Mouse (Mus musculus): ENCODE data around the gene Os9. TPM values are rescaled to one million over a fixed set of nuclear protein-coding genes. Genes with fewer than 3 reads are reported as not detected.
A peak's percentile ranks its signal among the peaks of the same experiment; 100 is the strongest.
"Not testable (repeated sequence)": the region's sequence is repeated elsewhere in the genome, so short reads cannot be mapped to it uniquely, and the experiment has no call there.

Gene Os9
- total RNA-seq, 2 experiments from 2014 or later: 29.4 to 33.9 TPM

DNA sequence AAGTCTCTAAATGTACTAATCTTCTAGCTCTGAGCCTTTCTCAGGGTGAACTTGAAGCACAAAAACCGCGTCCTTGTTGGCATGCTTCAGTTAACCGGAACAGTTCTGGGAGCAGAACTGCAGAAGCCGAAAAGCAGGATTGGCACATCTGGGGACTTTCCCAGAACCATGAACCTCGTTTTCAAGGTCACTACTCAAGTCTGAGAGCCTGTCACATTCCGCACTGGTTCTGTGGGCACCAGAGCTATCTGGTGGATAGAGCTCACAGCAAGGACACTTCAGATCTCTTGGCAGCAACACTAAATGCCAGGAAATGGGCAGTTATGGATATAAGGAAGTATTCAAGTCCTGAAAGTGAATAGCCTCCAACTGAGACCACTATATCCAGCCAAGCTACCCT lies 26.2 kb upstream of the Os9 start:
- no peak for DNase-seq

DNA sequence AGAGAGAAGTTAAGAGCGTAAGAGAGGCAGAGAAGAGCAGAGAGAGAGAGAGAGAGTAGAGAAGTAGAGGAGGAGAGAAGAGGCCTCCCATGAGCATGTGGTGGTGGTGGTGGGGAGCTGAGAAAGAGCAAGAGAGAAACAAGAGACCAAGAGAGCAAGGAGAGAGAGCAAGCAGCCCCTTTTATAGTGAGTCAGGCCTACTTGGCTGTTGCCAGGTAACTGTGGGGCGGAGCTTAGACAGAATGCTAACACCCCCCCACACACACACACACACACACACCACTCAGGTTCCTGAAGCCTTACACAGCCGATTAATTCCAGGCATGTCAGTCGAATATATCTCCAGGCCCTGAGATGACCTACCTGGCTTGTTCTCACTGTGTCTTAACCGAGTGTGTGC lies 24.4 kb upstream of the Os9 start:
- no peak for DNase-seq

DNA sequence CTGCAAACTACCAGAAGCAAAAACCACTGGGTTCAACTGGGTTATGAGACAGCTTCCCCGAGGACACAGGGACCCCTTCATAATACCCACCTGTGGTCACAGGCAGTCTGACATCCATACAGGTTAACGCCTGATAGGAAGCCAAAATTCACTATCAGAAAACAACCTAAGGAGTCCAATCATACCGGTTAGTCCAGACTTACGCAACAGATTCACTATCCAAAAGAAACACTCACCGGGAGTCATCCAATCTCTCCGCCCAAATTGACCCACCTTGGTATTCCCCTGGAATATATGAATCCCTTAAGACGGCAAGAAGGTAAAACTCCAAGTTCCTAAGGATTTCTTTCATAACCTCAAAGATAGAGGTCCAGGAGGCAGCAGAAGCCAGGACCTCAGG lies 23.6 kb upstream of the Os9 start:
- no peak for DNase-seq

DNA sequence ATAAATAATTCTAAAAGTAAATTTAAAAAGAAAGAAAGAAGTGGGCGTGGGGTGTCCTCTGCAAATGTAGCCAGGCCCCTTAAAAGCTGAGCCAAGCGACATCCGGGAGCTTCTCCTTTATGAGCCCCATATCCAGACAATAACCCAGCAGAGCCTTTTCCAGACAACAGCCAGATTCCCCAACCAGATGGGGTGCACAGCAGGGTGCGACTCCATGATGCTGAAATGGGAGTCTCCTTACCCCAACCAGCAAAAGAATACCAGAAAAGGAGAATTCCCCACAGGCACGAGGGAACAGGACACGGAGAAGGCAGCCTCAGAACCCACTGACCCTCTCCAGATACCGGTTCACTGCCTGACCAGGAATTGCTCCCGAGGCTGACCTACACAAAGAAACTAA lies 22.3 kb upstream of the Os9 start:
- DNase-seq: no peak

DNA sequence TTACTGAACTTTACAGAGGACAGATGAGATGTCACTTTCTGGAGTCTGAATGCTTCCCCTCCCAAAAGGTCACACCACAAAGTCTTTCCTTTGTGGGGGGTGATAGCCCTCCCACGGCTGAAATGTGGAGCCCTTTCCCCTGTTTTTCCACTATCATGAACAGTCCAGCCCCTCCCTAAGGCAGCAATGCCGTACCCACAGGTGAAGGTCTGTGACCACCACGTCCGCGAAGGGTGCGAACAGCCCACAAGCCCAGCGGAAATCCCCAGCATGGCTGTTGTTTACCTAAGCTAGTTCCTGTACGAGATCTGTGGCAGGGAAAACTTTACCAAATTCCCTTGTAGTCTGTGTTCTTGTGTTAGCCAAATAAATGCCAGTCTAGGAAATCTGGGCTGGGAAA lies 20.6 kb upstream of the Os9 start:
- DNase-seq: no peak

DNA sequence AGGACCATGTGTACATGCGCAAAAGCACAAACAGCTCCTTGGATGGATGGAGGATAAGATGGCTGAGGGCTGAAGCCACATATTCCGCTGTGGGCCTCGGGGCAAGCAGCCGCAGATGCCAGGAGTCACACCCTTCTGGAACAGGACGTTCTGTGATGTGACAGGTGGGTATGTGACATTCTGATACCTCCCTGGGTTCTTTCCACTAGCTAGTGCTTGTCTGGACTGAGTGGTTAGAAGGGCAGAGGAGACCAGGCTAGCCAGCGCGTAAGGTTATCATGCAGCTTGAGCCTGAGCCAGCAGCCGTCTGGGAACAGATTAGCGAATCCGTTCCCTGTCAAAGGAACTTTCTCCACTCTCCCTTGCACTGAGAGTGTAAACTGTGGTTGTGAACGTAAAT lies 20.0 kb upstream of the Os9 start:
- DNase-seq: no peak

DNA sequence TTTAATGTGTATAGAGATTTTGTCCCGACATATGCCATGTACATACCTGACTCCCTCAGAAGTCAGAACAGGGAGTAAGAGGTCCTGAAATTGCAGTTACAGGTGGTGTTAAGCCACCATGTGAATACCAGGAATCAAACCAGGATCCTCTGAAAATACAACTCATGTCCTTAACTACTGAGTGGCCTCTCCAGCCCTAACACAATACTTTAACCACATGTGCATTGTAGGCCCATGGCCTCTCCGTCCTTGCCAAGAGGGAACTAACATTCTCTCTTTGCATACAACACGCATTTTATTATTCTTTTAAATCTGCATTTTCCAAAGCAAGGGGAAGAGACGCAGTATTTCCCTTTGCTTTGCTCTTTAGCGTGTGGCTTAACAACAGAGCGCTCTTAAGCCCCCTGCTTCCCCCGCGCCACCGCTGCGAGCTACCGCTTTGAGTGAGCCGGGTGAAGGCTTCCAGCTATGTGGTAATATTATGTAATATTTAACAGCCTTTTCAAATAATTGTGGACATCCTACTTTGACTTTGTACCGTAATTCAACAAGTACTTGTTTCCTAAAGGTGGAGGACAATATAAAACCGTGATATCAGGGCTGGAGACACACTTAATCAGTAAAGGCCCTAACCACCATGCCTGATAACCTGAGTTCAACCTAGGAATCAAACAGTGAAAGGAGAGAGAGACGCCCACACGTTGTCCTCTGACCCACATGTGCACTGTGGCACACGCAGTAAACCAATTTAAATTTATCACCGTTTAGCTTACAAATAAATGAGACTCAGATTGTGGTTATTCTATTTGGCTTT lies 17.6 kb upstream of the Os9 start:
- no peak for DNase-seq

DNA sequence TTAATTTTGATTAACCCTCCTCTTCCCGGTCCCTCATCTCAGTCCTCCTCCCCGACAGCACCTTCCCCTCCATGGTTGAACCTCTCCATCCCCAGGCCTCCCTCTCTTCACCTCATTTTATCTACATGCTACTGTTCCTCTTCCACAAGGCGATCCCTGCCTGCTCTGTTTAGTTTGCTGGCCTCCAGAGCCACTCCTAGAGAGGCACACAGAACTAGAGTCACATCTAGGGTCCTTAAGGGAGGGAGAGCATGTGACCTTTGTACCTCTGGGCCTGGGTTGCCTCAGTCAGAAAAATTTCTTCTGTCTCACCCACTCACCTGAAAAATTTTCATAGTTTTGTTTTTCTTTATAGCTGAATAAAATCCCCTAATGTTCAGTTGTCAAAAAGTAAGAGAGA lies 17.0 kb upstream of the Os9 start:
- DNase-seq: no peak

DNA sequence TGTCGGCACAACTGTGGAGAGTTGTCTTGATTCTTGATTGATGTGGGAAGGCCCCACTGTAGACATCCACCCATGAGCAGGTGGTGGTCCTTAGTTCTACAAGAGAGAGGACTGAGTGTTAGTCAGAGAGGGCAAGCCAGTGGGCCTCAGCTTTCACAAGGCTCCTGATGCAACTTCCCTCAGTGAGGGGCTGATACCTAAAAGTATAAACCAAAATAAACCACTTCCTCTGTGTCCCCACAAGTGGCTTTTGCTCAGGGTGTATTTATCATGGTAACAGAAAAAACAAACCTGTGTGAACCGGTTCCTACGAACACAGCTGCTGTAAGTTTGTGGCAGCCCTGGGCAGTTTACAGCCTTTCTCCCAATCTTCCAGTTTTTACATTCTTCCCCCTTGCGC lies 15.6 kb upstream of the Os9 start:
- DNase-seq: no peak

DNA sequence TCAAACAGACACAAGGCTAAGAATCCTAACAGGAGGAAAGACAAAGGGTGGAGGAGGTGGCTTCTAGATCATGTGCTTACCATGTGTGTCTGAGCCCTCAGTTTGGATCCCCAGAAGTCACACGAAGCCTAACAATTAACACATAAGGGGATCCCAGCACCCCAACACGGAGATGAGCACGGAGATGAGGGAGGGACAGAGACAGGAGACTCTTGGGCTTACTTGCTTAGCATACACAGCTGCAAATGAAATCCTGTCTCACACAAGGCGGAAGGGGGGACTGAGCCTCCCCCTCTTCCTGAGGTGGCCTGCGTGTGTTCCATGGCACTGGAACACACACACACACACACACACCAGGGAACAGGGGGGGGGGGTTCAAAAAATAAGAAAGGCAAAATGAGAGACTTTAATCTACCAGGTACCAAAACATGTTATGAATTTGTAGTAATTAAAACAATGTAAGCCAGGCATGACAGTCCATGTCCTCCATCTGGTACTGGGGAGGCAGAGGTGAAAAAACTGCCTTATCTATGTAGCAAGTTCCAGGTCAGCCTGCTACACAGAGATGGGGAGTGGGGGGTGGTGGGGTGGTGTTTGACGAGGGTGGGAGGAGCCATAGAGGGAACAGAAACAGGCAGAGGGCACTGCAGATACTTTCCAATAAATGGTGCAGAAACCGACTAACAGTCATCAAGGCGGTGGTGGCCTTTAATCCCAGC lies 14.3 kb upstream of the Os9 start:
- no peak for DNase-seq

DNA sequence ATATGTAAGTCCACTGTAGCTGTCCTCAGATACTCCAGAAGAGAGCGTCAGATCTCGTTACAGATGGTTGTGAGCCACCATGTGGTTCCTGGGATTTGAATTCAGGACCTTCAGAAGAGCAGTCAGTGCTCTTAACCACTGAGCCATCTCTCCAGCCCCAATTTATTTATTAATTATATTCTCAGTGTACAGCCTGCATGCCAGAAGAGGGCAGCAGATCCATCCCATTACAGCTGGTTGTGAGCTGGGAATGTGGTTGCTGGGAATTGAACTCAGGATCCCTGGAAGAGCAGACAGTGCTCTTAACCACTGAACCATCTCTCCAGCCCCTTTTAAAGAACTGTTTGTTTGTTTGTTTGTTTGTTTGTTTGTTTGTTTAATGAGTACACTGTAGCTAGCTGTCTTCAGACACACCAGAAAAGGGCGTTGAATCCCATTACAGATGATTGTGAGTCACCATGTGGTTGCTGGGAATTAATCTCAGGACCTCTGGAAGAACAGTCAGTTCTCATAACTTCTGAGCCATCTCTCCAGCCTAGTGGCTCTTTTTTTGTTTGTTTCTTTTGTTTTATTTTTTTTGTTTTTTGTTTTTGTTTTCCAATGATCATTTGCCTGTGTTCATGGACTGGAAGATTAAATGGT lies 13.6 kb upstream of the Os9 start:
- not testable (repeated sequence) for DNase-seq

DNA sequence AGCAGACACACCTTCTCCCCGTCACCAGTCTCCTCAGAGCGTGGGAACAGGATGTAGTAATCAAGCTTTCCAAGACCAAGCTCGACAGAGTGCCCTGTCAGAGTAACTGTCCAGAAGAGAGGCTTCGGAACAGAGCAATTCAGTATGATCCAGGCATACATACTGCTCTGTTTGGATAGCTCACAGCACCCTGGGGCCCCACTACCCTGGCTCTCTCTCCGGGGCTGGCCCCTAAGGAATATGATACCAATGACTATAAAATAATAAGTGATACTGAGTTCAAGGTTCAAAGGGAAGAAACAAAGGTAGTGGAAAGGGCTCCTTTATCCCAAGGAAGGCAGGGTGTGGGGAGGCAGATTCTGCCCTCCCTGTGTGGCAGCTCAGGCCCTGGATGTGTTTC lies 11.5 kb upstream of the Os9 start:
- no peak for DNase-seq

DNA sequence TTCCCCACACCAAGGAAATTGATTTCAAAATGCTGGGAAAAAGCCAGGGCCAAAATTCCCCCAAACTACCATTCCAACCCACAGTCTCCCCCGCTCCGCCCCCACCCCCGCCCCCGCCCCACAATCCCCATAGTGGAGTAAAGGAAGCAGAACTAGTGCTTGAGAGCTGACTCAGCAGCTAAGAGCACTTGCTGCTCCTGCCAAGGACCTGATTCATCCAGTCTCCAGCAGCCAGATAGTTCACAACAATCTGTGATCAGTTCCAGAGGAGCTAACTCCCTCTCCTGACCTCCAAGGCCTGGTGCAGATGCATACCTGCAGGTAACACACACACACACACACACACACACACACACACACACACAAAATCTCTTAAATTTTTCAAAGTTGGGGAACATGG lies 8.5 kb upstream of the Os9 start:
- DNase-seq: no peak

DNA sequence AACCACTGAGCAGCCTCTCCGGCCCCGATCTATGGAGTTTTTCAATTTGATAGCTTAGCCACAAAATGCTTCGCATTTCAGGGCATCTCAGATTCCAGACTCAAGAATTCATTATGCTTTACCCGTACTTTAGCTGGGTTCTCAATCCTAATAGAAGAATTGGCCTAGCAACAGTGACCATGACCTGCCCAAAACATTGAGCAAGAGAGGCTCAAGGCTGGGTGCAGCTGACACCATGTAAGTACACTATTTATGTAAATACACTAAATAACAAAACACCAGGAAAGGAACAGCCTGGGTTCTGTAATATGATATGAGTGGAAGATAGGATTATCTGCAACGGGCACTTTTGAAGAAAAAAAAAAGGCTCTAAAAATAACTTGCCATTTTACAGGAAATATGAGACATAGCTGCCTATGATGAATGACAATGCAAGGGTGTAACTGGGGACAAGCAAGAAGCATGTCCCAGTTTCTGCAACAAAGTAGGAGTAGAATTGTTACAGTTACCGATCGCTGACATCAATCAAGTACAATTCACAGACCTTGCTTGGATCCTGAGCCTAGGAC lies 6.9 kb upstream of the Os9 start:
- no peak for DNase-seq

DNA sequence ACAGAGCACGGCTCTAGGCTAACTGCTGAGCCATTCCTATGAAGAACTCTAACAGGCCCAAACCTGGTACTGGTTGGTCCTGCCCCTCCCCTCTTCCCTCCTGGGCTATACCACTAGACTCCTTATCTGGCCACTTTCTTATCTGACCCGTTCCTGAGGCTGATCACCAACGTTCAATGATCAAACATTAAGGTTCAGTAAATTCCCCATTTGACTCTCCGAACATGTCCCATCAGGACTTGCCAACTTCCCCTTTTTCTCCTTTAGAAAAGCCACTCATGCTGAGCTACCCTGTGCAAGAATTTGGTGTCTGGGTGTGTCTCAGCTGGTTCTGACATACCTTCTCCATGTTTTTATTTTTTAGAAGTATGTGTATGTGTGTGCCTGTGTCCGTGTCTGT lies 5.6 kb upstream of the Os9 start:
- DNase-seq: no peak

DNA sequence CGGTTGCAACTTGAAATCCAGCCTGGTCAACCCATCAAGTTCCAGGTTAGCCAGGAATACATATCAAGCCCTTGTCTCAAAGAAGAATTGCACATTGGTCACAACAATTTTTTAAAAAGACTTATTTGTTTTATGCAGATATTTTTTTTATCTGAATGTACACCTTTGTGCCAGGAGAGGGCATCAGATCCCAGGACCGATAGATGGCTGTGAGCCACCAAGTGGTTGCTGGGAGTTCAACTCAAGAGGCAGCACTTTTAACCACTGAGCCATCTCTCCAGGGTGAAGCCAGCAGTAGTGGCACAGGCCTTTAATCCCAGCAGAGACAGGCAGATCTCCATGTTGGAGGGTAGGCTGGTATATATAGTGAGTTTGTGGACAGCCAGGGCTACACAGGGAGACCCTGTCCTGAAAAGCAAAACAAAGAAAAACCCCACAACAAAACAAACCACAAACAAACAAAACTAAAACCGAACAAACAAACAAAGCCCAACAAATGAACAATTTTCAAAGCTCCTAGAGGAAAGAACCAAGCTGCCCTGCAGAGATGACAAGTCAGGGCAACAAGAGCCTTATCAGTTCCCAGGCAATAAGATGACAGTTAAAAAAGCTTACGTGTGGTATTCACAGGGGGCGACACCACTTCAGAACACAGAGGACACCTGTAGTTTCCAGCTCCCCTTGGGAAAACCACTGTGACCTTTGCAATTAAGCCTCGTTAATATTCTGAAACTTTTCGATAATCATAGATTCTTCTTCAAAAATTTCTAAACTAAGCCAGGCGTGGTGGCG lies 4.5 kb upstream of the Os9 start:
- no peak for DNase-seq

DNA sequence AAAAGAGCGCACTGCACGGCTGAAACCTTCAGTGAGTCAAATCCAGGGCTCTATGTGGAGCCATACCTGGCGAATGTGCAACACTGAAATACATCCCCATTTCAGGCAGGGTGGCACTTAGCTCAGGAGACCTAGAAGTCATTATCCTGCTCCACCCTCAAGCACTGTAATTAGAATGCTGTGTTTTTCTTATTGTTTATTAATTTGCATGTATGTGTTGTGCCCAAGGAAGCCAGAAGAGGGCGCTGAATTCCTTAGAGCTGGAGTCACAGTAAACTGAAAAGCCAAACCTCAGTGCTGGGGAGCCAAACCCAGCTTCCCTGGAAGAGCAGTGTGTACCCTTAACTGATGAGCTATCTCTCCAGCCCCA lies 2.5 kb upstream of the Os9 start:
- DNase-seq: peak; percentile 56

DNA sequence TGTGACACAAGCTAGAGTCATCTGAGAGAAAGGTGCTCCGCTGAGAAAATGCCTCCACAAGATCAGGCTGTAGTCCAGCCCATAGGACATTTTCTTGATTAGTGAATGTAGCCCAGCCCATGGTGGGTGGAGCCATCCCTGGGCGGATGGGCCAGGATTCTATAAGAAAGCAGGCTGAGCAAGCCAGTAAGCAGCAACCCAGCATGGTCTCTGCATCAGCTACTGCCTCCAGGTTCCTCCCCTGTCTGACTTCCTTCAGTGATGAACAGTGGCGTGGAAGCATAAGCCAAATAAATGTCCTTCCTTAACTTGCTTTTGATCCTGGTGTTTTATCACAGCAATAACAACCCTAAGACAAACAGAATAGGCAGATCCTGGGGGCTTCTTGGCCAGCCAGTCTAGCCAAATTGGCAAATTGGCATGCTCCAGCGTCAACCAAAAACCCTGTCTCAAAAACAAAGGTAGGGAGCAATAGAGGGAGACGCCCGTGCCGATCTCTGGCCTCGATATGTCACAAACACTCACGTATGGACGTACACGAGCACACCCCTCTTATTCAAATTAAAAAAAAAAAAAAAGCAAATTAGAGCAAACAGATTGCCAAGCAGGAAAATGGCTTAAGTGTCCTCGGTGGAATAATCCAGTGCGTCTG lies 2.0 kb upstream of the Os9 start:
- no peak for DNase-seq

DNA sequence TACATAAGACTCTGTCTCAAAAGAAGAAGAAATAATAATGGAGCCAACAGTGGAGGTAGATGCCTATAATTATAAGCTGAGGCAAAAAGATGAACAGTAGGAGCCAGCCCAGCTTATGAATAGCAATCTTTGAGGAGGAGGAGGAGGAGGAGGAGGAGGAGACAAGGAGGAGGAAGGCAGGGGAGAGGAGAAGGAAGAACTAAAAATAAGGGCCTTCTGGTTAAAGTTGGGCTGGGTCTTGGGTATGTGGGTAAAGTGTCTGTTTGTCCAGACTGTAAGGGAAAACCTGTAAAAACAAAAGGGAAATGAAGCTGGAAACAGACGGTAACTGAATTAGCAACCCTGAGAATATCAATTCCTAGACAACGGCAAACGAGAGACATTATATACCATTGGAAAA lies 1.1 kb upstream of the Os9 start:
- no peak for DNase-seq

DNA sequence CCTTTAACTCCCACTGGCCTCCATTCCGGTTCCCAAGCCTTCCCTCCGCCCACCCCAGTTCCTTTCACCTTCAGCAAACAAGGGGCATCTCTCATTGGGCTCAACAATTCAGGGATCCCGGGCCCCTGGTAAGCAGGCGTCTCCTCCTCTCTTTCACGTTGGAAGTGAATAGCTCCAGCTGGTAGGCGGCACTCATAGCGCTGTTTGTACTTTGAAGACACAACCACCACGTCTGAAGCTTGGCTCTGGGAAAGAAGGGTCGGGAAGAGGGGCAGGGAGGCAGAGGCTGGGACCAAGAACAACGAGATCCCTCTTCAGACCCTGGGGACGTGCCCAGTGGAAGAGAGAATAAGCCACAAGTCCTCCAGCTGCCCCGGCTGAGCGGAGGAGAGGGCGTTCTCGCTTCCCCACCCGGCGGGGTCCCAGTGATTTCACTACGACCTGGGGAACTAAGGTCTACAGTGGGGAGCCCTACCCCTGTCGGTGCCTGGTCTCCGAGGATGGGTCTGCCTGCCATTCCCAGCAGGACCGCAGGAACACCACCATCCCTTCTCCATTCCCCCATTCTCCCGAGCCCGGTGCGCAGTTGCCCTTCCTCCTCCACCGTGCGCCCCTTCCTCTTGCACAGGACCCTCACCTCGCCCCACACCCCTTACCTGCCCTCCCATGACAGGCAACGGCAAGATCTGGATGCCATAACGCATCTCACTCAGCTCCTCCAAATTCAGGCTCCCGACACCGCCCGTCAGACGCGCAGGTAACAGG lies 448 bp downstream of the Os9 start:
- peak; percentile 20 for DNase-seq

DNA sequence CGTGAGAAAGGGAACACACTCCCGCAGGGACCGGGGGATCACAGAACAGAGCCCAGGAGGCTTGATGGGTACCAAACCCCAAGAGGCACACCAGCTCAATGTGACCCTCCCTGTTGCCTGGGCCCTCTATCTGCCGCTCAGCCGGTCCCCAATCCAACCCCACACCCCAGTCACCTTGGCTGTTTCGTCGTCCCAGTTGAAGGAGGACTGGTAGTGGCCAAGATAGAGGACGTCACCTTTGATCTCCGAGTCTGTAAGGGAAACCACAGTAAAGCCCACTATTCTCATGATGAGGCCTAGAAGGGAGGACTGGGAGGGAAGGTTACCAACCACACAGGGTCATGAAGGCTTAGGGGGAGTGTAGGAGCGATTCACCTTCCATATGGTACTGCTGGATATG lies 1.7 kb downstream of the Os9 start:
- DNase-seq: no peak

All from gastrocnemius, postnatal 10 days (tissue).